Mouse (Mus musculus) frontal cortex, adult 2 months (tissue): ENCODE measurements at regions not wholly inside any gene's neighbourhood (a gene's known extent, or its start where the extent isn't known, plus 50 kb on each side); places are given as distances from the start of the nearest gene placed in this dataset.

Experiments
- DNase-seq, 2 experiments: peaks; one replicate each; pipeline ENCODE4 v3.0.0; 2022; ENCODE audit warnings: low spot score in 1 of 2; ENCODE audit errors: extremely low spot score in 1 of 2

DNA sequence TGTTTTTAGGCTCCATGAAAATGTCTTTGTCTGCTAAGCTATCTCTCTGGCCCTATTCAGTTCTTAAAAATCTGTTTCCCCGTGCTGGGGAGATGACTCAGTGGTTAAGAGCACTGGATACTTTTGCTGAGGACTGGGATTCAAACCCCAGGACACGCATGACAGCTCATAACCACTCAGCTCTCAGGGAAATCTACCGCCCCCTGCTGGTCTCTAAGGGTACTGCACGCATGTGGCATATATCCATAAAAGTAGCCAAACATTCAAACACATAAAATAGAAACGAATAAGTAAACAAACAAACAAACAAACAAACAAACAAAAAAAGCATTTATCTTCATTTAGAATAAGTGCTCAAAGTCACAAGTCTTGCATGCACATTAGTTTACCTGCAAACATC lies 289.7 kb upstream of the Kcnab2 start:
- no peak for DNase-seq

DNA sequence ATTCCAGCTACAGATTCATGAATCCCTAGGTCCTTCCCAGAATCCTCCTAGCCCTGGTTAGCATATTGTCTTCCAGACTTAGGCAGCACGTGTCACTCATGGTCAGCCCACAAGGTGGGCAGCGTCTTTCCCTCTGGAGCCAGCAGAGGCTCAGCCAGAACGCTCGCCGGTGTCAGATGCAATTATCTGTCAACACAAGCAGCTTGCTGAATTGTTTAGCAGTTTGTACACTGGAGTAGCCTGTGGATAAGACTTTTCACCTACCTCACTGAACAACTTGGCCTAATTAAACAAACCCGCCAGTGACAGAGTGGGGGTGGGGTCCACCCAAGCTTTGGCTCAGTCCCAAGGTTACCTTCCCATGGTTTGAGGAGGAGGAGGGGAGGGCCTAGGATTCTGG lies 285.4 kb upstream of the Kcnab2 start:
- no peak for DNase-seq

DNA sequence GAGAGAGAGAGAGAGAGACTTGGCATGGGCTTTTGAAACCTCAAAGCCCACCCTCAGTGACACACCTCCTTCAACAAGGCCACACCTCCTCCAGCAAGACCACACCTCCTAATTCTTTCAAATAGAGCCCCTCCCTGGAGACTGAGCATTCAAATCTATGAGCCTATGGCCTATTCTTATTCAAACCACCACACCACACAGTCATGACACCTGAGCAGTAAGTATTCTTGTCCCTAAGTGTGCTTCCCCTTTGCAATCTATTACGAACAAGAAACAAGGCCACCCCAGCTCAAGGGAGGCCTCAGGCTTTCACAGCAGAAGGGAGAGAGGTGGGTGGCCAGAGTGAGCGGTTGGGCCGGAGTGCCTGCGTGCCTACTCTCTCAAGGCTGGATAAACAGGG lies 284.9 kb upstream of the Kcnab2 start:
- no peak for DNase-seq

DNA sequence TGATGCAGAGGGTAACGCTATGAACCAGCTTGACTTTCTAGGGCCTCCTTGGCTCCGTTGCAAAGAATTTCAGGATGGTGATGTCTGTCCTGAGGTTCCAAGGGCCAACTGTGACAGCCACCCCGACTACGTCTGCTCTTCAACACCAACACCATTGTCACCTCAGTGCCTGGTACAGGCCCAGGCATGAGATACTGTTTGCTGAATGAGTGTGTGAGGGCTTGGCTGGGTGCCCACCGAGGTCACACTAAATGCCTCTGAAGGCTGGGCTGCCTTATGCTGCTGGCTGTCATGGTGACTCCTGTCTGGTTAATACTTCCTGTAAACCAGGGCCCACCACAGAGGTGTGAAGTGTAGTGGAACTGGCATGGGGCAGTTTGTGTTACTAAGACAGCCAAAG lies 279.5 kb upstream of the Kcnab2 start:
- DNase-seq: no peak

DNA sequence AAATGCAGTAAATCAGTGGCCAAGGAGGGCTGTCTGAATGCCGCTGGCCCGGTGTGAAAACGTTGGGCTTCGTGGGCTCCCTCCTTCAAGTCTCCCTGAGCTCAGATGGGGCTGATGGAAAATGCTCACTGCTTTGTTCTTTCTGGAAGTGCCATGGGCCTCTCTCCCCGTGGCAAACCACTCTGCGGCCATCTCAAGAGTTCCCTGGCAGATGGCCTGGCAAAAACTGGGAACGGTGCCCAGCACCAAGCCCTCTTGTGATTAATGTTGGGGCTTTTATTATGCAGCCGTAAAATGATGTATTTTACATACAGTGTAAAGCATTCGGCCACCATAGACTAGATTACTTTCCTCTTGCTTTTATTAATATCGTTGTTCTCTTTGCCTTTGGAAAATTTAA lies 278.9 kb upstream of the Kcnab2 start:
- peak in 1 of 2 experiments; percentile 26 for DNase-seq

DNA sequence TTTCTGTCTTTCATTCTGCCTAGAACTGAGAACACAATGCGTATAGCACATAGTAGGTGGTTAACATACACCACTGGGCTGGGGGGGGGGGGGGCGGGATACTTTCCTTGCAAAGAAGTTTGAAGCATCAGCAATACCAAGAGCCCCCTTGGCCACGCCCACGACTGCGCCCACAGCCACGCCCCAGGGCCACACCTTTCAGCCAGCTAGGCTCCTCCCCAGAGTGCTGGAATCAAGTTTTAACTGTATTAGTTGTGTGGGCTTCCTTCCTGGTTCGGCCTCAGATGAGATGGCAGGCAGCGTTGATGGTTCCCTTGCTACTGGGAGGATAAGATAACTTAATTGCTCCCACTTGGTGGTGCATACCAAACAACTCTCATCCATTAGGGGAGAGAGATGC lies 278.1 kb upstream of the Kcnab2 start:
- no peak for DNase-seq

DNA sequence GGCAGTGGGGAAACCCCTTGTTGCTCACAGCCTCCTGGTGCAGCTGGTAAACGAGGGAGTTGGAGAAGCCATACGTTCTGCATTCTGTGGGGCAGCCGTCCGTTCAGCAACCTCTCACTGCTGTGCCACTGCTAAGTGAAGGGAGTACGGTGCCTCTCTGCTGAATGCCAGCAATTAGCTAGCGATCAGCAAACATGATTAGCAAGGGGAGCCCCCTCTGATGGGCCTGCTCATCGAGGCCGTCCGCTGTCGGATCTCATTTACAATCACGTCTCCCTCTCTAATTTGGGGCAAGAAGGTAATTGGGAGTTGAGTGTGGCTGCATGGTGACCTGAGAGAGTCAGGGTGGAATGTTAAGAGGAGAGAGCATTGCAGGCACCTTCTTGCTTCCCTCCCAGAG lies 266.7 kb upstream of the Kcnab2 start:
- DNase-seq: no peak

DNA sequence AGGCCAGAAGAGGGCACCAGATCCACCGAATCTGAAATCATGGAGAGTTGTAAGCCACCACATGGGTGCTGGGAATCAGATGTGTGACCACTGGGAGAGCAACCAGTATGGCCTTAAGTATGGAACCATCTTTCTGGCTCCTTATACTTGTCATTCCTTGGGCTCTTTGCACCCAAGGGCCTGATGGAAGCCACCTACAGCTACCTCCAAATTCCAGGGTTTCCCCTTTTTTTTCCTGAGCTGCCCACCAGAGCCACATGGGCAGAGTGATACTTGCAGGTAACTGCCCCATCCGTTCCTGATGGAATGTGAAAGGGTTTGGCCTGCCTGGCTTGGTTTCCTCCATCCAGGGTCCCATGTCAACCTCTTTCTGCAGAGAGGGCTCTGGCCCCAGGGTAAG lies 255.3 kb upstream of the Kcnab2 start:
- DNase-seq: no peak

DNA sequence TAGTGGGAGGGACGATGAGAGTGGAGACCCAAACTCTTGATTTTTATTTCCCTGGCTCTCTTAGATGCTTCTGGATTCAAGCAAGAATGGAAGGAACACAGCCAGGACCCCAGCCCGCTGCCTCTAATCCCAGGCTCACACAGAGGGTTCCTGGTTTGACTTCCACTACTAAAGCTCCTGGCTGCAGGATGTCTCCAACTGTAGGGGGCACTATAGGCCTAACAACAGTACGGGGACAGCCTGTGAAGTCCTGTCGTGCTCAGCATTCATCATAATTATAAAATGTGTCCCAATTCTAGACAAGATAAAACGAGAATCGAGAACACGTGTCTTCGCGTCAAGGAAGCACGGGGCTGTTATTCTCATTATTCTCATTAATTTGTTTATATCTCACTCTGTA lies 254.3 kb upstream of the Kcnab2 start:
- peak; percentile 49 to 88 for DNase-seq

DNA sequence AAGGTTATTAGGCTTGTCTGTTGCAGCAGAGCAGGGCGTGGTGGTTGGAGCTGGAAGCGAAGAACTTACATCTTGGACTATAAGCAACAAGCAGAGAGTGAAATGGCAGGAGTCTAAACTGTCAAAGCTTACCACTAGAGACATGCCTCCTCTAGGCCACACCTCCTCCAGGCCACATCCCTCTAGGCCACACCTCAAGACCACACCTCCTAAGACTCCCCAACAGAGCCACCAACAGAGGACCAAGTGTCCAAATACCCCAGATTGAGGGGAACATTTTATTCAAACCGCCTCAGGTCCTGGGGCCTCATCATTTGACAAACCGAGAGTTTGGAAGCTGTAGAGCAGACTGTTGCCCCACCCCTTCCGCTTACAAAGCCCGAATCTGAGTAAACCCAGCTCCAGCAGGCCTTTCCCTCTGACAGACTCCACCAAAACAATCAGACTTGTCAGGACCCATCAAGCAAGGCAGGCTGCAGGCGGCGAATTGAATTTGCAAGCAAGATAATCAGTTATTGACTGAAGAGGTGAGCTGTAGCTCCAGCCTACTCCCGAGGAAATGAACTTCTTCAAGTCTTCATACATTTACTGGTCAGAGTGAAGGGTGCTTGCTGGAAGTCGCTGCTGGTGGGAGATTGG lies 253.5 kb upstream of the Kcnab2 start:
- DNase-seq: no peak

DNA sequence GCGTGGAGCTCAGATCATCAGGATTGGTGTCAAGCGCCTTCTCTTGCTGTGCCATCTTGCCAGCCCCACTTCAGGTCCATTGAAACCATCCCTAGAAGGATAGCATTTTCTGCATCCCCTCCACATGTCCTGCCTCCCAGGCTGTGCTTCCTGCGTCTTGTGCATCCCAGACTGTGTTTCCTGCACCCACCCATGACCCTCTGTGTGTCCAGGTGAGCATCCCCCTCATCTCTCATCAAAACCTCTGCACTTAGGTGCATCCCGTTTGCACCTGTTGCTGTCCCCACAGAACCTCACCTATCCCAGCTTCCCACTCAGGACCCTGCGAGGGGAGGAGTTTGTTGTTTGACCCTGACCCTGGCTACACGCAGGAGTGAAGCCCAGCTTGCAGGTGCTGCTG lies 251.8 kb upstream of the Kcnab2 start:
- DNase-seq: no peak

DNA sequence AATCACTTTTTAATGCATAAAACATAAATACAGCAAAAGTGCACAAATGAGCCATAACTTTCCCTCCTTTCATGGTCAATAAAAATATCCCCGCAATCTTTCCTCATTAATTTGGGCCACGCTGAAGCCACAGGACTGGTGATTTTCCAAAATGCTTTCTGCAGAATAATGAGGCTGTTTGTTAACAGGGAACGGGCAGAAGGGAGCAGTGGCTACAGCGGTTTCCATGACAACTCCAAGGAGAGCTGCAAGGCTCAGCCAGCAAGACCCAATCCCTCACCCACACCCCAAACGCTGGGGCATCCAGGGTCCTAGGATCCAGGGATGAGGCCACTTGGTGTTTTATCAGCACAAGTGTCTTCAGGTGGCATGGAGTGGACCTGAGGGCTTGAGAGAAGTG lies 248.2 kb upstream of the Kcnab2 start:
- peak in 1 of 2 experiments; percentile 42 for DNase-seq

DNA sequence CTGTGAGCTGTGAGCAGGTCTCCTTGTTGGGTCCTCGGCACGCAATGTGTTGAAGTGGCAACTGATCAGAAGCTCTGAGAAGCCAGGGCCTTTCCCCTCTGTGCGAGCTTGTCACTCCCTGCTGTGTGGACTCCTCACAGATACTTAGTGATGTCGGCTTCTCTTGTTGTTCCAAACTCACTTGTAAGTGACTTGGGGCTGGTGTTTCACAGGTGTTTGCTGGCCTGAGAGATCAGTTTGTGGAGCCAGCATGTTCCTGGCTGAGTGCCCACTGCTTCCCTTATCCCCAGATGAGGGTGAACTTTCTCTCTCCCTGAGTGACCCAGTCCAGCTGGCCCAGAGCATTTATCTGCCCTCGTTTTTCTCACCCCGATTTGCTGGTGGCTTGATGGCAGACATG lies 247.8 kb upstream of the Kcnab2 start:
- DNase-seq: peak in 1 of 2 experiments; percentile 6

DNA sequence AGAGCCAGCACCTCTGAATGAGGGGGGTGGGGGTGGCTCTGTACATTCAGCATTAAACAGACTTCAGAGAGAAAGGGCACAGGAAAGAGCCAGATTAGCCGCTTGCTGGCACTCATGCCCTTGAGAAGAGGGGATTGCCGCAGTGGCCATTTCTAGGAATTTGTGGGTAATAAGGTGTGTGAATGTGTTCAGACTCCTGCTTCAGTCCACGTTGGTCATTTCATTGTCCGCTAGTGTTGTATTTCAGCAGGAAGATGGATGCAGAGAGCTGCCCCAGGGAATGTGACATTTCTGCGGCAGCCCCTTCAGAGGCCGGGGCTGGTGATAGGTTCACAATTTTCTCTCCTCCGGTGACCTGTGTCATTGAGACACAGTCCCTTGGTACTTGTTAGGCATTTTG lies 247.1 kb upstream of the Kcnab2 start:
- DNase-seq: no peak

DNA sequence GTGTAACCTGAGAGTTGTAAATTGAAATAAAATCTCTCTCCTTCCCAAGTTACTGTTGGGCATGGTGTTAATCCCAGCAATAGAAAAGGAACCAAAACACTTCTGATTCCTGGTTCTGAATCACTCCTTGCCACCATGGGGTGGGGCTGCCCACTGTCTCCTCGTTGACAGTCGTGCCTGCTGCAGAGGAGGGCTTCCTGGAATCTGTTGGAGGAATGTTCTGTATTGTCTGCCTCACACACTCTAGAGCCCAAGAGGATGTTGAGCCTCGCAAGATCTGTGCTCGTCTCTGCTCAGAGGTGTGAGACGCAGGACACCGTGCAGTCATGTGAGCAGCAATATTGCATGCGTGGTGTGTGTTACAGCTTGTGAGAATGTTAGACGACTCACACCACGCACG lies 246.4 kb upstream of the Kcnab2 start:
- peak in 1 of 2 experiments; percentile 18 for DNase-seq

DNA sequence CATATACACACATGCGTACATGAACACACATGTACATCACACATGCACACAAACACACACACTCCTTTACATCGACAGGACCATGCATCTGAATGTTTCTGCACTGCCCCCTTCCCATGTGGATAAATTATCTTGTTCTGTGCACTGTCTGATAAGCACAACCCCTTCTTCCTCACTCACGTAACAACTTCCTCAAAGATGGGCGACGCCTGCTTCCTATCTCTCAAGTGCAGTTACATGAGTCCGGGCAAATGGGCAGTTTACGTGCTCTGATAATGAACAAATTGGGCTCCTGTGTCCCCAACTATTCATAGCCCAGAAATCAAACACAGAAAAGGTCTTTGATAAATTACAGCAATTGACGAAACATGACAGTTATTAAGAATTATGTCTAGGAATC lies 242.9 kb upstream of the Kcnab2 start:
- no peak for DNase-seq

DNA sequence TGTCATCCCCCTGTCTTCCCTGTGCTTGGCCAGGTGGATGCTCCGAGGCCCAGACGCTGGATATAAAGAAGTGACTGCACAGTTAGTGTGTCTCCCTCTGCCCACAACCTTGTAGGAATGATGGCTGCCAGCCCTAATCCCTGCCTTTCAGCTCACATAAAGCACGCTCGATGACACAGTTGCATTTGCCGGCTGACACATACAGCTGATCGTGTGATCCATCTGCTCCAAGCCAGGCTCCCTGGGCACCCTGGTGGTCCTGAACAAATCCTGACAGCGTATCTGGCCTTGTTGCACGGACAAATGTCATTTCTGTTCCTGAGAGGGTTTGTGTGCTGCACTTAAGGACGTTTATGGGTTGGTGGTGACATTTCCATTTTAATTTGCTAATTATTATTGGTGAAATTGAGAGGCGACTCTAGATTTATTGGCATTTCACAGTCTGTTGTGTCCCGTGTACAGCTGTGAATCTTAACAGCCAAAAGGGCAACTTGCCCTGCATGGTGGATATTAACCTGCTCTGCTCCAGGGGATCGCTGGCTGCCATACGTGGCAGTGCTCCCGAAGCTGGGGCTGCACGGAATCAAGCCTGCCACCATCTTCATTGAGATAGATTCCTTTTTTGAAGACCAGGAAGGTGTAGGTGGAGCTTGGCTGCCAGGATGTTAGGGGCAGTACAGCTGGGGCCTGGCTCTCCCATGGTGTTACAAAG lies 241.9 kb upstream of the Kcnab2 start:
- DNase-seq: no peak

DNA sequence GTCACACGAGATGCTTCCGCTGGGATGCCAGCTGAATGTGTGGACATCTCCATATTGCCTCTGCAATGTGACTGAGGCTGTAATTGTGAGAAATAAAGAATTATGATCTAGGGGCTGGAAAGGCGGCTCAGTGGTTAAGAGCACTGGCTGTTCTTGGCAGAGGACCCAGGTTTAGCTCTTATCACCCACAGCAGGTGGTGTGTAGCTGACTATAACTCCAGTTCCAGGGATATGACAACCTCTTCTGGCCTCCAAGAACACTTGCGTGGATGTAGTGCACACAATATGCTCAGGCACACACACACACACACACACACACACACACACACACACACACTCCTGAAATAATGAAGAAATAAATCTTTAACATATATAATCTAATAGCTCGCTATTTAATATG lies 232.7 kb upstream of the Kcnab2 start:
- no peak for DNase-seq

DNA sequence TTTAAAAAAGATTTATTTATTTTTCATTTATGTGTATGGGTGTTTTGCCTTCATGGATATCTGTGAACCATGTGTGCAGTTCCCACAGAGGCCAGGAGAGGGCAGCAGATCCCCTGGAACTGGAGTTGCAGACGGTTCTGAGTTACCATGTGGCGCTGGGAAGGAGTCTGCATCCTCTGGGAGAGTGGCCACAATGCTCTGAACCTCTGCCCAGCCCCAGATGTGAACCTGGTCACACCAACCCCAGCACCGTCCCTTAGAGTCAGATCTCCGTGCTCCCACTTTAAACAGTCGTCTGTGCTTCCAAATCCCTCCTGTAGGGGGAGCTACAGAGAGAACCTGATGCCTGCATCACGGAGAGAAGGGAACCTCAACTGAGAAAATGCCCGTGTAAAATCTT lies 222.5 kb upstream of the Kcnab2 start:
- no peak for DNase-seq

DNA sequence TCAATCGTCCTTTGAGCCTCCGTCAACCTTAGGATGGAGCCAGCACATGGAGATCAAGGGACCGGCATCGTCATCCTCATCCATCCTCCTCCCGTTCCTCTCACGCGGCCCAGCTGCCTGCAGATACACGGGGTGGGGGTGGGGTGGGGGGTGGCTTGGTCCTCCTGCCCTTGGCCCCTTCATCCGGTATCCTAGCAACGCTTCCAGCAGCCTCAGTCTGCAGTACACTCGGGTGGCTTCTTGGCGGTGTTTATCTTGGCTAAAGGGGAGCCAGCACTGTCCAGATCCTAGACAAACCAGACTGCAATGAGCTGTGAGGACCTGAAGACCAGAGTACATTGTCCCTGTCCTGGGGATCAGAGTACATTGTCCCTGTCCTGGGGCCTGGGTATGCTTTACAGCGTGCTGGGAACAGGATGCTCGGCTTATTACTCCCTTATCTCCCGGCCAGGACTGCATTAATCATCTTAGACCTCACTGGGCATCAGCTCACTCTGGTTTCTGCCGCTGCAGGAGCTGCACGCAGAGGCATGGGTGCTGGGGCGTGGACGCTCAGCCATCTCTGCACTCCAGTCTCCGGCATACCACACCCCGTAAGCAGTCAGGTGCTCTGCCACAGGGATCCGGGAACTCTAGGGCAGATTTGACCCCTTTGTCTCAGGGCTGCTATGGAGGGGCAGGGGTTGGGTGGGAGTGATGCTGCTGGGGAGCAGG lies 219.7 kb upstream of the Kcnab2 start:
- peak in 1 of 2 experiments; percentile 11 for DNase-seq

DNA sequence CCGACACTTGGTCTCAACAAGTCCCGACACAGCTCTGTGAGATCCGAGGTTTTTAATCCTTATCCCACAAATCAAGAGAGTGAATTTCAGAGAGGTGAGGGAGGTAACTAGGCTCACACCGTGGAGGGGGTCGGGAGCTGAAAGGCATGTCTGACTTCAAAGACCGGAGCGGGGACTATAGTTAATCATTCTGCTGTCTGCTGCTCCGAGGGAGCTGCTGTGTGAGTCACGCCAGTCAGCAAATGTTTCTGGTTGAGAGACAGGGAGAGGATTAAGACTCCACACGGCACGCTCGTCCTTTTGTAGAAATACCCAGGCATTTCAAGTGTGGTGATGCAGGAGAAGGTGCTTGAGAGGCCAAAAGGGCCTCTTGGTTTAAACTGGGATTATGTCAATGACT lies 214.1 kb upstream of the Kcnab2 start:
- peak in 1 of 2 experiments; percentile 18 for DNase-seq

DNA sequence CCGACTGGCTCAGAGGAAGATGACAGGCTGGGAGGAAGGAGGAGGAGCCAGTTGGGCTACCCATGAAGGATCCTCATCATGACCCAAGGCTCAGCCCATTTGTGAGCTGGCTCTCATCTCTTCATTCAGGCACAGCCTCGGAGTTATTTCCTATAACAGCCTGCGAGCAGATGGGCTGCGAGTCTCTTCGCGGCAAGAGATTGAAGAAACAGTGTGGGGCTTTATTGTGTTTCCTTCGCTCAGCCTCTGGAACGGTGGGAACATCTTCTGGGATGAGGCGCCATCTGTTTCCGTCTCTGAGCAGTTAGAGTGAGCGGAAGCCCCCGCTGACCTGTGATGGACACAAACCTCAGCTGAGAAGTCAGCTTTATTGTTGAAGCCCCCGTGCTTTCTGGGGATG lies 213.6 kb upstream of the Kcnab2 start:
- peak in 1 of 2 experiments; percentile 20 for DNase-seq
